Mouse (Mus musculus) urinary bladder, adult 18-20 months (tissue): Measurements from ENCODE around the gene Brms1.

Experiments used
- DNase-seq, 2 experiments: peaks; one replicate each; pipeline ENCODE4 v3.0.0; 2022; ENCODE audit warnings: low spot score in 2 of 2, mixed read lengths in 2 of 2

Gene Brms1

GRCm38 (mm10) chr19:5038709-5039156, 2.4 kb upstream of the Brms1 start, which contains the start of the genes B4gat1 and AC124502.3:
Gene B4gat1 (plus strand): TSS chr19:5038826.
Gene AC124502.3 (plus strand): TSS chr19:5038891.
- peak; percentile 80 to 85 for DNase-seq

GRCm38 (mm10) chr19:5039301-5040114, 1.6 kb upstream of the Brms1 start:
- no peak for DNase-seq

GRCm38 (mm10) chr19:5041588-5041987, 434 bp downstream of the Brms1 start:
- DNase-seq: no peak

- no peak for DNase-seq
Measured at GRCm38 (mm10) chr19:5045531-5045930, 4.4 kb downstream of the Brms1 start.

GRCm38 (mm10) chr19:5048138-5049056, 7.2 kb downstream of the Brms1 start:
- no peak for DNase-seq

GRCm38 (mm10) chr19:5049325-5049724, 8.2 kb downstream of the Brms1 start:
- DNase-seq: no peak

- DNase-seq: peak; percentile 60 to 83
Measured at GRCm38 (mm10) chr19:5050047-5050905, 9.1 kb downstream of the Brms1 start, which contains the start of gene Rin1. Gene Rin1 (plus strand): TSS chr19:5050481.

GRCm38 (mm10) chr19:5051031-5051430, 9.9 kb downstream of the Brms1 start:
- no peak for DNase-seq

GRCm38 (mm10) chr19:5051515-5051914, 10.4 kb downstream of the Brms1 start:
- DNase-seq: no peak

GRCm38 (mm10) chr19:5052166-5052822, 11.1 kb downstream of the Brms1 start:
- DNase-seq: no peak

GRCm38 (mm10) chr19:5052853-5053252, 11.7 kb downstream of the Brms1 start:
- DNase-seq: no peak

- DNase-seq: no peak
Measured at GRCm38 (mm10) chr19:5053909-5054308, 12.8 kb downstream of the Brms1 start.

GRCm38 (mm10) chr19:5056251-5056650, 15.1 kb downstream of the Brms1 start:
- no peak for DNase-seq

- DNase-seq: no peak
Measured at GRCm38 (mm10) chr19:5057876-5058775, 17.0 kb downstream of the Brms1 start.

GRCm38 (mm10) chr19:5058801-5059771, 17.9 kb downstream of the Brms1 start:
- DNase-seq: no peak

- no peak for DNase-seq
Measured at GRCm38 (mm10) chr19:5060365-5061330, 19.5 kb downstream of the Brms1 start.

- no peak for DNase-seq
Measured at GRCm38 (mm10) chr19:5062041-5062440, 20.9 kb downstream of the Brms1 start.
